Mouse (Mus musculus) right cerebral cortex, postnatal 4 days (tissue): ENCODE data around the gene Fopnl.

Source experiments
- DNase-seq: peaks from one replicate; pipeline ENCODE4 v3.0.0-alpha.2; 2022

The Fopnl gene

GRCm38 (mm10) chr16:14306451-14306850 is 10.8 kb downstream of the Fopnl start:
- DNase-seq, result no peak

GRCm38 (mm10) chr16:14304791-14305190 is 12.4 kb downstream of the Fopnl start:
- no peak for DNase-seq

GRCm38 (mm10) chr16:14303676-14304075 is 13.5 kb downstream of the Fopnl start:
- no peak for DNase-seq

DNA sequence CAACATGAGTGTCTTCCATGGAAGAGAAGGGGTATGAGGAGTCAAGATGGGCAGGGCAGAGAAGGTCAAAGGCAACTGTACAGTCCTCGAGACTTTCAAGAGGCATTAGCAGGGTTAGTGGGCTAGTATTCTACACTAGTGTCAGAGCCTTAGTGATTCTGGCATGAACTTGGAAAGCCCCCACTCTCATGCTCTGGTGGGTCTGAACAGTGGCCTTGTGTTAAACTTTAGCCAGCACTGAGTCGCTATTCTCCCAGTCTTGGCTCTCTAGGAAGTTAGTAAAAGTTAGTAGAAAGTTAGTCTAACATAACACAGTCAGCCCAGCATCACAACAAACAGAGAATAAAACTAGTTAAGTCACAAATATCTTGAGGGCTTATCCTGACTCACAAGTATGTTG is 14.1 kb downstream of the Fopnl start:
- DNase-seq, result no peak

- no peak for DNase-seq
Observed at GRCm38 (mm10) chr16:14298461-14298860, 18.7 kb downstream of the Fopnl start.

- no peak for DNase-seq
Observed at GRCm38 (mm10) chr16:14297746-14298145, 19.5 kb downstream of the Fopnl start.

GRCm38 (mm10) chr16:14297137-14297536 is 20.1 kb downstream of the Fopnl start:
- no peak for DNase-seq

DNA sequence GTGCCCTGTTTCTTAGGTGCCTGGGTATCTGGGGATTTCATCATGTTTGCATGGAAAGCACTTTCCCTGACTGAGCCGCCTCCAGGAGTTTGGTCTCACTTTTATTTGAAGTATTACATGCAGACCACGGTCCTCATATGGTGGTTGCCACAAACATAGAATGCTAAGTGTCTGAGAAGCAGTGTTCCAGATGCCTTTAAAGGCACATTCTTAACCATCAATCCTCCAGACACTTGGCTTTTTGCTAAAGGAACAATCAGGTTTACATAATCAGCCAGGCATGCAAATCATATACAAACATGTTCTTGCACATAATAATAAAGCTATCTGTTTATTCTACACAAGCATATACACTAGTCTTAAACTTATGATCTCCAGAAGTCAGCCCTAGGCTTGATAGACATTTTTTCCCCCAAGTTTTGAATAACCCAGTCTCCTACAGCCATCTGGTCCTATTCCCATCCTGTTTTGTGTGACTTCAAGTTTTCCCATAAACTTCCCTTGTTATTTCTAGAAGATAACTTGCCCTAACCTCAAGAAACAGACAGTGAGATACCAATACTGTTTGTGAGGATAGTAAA is 20.6 kb downstream of the Fopnl start:
- DNase-seq, result no peak

DNA sequence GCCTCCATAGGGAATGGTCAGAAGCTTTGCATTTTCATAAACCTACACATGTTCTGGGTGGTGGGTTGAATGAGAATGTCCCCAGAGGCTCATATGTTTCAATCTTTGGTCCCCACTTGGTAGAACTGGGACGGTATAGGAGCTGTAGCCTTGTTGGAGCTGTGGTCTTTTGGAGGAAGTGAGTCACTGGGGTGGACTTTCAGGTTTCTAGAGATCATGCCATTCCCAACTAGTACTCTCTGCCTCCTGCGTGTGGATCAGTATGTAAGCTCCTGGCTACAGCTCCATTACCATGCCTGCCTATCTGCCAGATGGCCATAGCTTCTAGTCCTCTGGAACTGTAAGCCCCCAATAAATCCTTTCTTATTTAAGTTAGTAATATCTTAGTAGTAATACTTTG is 21.9 kb downstream of the Fopnl start:
- DNase-seq, result no peak

- peak; percentile 29 for DNase-seq
Observed at GRCm38 (mm10) chr16:14292205-14293199, 24.7 kb downstream of the Fopnl start.

DNA sequence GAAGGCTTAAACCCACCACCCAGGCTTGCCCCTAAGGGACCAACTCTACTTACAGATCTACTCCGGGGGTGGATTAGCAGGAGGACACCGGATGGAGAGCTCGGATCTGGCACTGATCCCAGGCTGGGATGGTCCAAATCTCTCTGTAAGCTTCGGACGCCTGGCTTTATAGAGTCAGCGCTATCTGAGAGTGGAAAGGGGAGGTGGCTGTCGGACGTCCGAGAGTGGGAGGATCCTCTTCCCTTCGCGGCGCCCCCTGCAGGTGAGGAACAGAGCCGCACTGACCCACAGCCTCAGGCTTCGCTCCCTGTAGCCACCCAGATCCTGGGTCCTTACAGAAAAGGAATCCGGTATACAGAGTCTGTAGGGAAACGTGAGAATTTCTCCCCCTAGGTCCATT is 26.0 kb downstream of the Fopnl start, which contains the start of gene Myh11:
Gene Myh11, minus strand, starts transcription at position 150 of the 400 bp plus-strand sequence.
- peak; percentile 69 for DNase-seq

DNA sequence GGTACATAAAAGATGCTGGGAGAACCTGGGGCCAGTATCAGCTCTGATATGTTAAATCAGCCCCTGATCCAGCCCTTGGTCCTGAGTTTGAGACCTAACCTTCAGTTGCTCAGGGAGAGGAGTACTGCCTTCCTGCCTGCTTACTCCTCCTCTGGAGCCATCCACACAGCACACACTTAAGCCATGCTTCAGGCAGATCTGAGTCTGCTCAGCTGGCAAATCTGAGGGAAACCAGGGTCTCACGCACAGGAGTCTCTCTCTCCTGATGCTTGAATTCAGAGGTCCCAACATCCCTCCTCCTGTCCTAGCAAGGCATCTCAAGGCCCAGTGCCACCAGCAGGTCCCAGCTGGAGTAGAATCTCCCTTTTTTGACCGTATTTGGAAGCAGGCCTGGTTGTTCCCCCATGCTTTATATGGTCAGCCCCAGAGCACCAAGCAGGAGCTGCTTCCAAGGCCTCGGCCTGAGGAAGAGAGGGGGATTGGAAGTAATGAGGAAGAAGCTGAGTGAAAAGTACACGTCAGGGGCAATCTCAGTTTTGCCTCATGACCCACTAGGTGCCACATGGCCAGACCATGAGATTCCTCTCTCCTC is 44.7 kb downstream of the Fopnl start:
- no peak for DNase-seq

DNA sequence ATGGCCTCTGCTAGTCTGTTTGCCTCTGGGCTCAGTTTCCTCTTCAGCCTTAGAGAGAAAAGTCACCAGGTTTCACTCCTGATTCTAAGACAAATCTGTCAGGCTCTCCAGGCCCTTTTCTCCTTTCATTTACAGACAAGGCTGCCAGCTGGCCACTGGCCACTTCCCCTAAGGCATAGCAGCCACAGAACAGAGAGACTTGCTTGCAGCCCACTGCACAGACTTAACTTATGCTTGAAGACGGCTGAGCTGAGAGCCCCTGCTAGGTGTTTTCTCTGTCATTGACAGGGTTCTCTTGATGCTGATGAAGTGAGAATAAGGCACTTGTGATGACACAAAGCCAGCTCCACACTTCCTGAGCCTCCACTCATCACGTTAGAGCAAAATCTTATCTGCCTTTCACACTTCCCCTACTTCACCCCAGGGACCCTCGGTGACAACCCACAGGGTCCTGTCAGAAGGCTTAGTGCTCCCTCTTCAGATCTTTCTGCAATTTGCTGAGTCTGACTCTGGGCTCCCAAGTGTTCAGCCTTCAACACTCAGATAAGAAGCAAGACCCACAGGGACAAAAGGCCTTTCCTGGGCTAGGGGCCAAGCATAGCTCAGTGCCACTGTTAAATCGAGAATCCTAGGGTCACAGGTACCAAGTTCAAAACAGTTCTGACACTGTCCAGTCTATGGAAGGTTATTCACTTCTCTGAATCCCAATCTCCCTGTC is 51.8 kb downstream of the Fopnl start:
- no peak for DNase-seq

- no peak for DNase-seq
Observed at GRCm38 (mm10) chr16:14264504-14264903, 52.7 kb downstream of the Fopnl start.

GRCm38 (mm10) chr16:14263241-14263640 is 54.0 kb downstream of the Fopnl start:
- no peak for DNase-seq

DNA sequence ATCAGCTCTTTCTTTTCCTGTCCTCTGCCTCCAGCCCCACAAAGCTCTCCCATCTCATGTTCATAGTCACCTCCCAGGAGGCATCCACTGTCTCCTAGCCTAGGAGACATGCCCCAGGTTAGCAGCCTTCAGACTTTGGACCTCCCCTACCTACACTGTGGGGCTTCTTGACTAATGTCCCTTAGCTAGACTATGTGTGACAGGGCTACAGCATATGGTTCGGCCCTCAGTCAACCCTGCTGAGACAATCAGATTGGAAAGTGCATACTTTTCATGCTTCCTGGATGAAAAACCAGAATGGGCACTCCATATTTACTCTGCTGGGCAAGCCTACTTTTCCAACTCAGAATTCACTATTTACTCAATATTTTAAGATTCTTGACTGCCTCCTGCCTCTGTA is 54.8 kb downstream of the Fopnl start:
- DNase-seq, result no peak

GRCm38 (mm10) chr16:14258856-14259255 is 58.3 kb downstream of the Fopnl start:
- no peak for DNase-seq

DNA sequence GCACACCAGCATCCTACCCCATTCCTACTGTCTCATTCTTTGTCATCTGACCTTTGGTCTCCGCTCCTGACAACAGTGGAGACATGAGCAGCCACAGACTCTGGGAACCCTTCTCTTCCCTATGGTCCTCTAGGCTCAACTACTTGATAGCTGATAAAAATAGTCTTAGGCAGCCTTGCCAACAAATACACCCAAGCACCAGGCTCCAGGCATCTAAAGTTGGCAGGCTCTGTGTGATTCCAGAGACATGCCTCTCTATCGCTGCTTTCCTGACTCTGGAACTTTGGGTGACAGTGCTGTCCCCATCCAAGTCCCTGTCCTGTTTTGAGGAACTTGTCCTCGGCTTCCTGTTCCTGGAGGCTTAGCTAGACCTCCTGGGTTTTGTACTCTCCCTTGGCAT is 63.6 kb downstream of the Fopnl start:
- DNase-seq, result no peak

DNA sequence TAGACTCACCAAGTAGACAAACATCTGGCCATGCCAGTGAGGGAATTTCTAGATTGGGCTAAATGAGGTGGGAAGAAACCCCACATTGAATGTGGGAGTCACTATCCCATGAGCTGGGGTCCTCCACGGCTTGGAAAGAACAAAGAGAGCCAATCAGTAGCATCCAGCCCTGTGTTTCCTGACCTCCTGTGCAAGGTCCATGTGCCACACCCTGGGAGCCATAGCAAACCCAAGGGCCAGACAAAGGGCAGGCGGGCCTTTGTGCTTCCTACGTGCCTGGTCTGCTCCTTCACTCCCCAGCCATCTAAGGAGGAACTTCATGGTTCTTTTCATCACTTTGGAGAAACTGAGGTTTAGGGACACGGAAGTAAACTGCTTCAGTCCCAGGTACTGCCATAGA is 64.3 kb downstream of the Fopnl start:
- no peak for DNase-seq

GRCm38 (mm10) chr16:14249913-14250312 is 67.3 kb downstream of the Fopnl start:
- DNase-seq, result no peak
